Mouse (Mus musculus) limb, embryonic 14.5 days (tissue): ENCODE results near the gene Xpnpep1. TPM values are rescaled to one million over a fixed set of nuclear protein-coding genes. Genes with fewer than 3 reads are reported as not detected.

ENCODE experiments used
- ATAC-seq: fragments of 200-750 bp; cut with Nextera tagmentation; 2 replicates; pipeline ENCODE4 v1.8.0; 2017; ENCODE audit warnings: low read depth, moderate number of reproducible peaks, moderate TSS enrichment; ENCODE audit not compliant: low FRiP score
- DNase-seq: peaks from one replicate; pipeline ENCODE4 v3.0.0-alpha.2; 2015; ENCODE audit warnings: low spot score
- H3K27ac ChIP-seq: fragments of 300-500 bp; sonication (generic); replicated peaks from 2 replicates; pipeline ENCODE4 v1.5.1; 2014; ENCODE audit warnings: low read depth, mild to moderate bottlenecking, low read length, moderate library complexity, mixed read lengths
- H3K27me3 ChIP-seq: fragments of 300-500 bp; sonication (generic); 2 replicates; pipeline ENCODE4 v1.6.1; 2014; ENCODE audit warnings: low read length, mixed read lengths; ENCODE audit not compliant: control insufficient read depth, insufficient read depth
- H3K36me3 ChIP-seq: fragments of 300-500 bp; sonication (generic); 2 replicates; pipeline ENCODE4 v1.6.1; 2014; ENCODE audit warnings: mild to moderate bottlenecking, low read length, moderate library complexity, mixed read lengths; ENCODE audit not compliant: control insufficient read depth, insufficient read depth
- H3K4me1 ChIP-seq: fragments of 300-500 bp; sonication (generic); 2 replicates; pipeline ENCODE4 v1.6.1; 2014; ENCODE audit warnings: antibody characterized with exemption, low read length, mixed read lengths; ENCODE audit not compliant: control insufficient read depth, insufficient read depth
- H3K4me2 ChIP-seq: fragments of 300-500 bp; sonication (generic); replicated peaks from 2 replicates; pipeline ENCODE4 v1.6.1; 2014; ENCODE audit warnings: low read depth, mild to moderate bottlenecking, low read length, moderate library complexity; ENCODE audit not compliant: severe bottlenecking
- H3K4me3 ChIP-seq: fragments of 300-500 bp; sonication (generic); replicated peaks from 2 replicates; pipeline ENCODE4 v1.5.1; 2014; ENCODE audit warnings: low read length
- H3K9ac ChIP-seq: fragments of 300-500 bp; sonication (generic); 2 replicates; pipeline ENCODE4 v1.6.1; 2014; ENCODE audit warnings: mild to moderate bottlenecking, low read depth, low read length, moderate library complexity; ENCODE audit not compliant: severe bottlenecking
- H3K9me3 ChIP-seq: fragments of 300-500 bp; sonication (generic); 2 replicates; pipeline ENCODE4 v1.6.1; 2016; ENCODE audit warnings: low read length; ENCODE audit not compliant: control insufficient read depth
- POLR2A ChIP-seq: fragments of 200-500 bp; IDR thresholded peaks from 2 replicates; pipeline ENCODE4 v1.8.0; 2012; ENCODE audit warnings: inconsistent platforms, mild to moderate bottlenecking, moderate library complexity, borderline replicate concordance; ENCODE audit not compliant: insufficient read depth, insufficient read length; ENCODE audit errors: extremely low read depth
- WGBS: fragments of 180-500 bp; shearing (Covaris S2); extraction: QIAGEN DNeasy Blood & Tissue Kit; methylation state at CpG from one replicate; pipeline ENCODE4 v1.1.7; 2014; 5-methylcytosine and 5-hydroxymethylcytosine counted together
- polyA plus RNA-seq, 2 experiments: library from polyadenylated mRNA; depleted of rRNA in 1 of 2; stranded (reverse) in 1 of 2; unstranded in 1 of 2; fragments of >200 nt; fragmentation: Nextera tagmentation in 1 of 2; extraction: Ambion mirVana in 1 of 2; gene quantifications; 2 replicates each; pipeline versions ENCODE4 v1.2.1 to v1.2.3; 2012 to 2014

The Xpnpep1 gene
- polyA plus RNA-seq, 2 experiments: 101 to 157 TPM

DNA sequence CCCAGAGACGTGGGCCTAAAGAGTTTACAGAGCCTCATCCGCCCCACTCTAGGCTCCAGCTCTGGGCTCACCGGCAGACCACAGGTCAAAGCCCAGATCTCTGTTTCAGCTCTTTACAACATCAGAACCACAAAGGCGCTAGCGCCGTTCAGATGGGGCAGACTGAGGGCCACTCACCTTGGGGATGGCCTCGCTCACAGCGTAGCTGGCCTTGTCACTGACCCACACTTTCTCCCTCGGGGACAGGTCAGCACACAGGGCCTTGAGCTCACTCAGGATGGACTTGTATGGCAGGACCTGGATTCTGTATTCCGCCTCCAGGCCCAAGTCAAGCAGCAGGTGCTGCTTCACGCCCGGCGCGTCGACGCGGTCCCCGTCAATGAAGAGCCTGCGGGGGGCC is 34.0 kb downstream of the Xpnpep1 start:
- H3K4me2 ChIP-seq: no peak overlapping the region
- peaks cover 21% of the 10 kb centered on the region for H3K4me1 ChIP-seq
- H3K9ac ChIP-seq: no peak overlapping the region
- H3K36me3 ChIP-seq: peaks cover 77% of the 10 kb centered on the region
- DNase-seq (no peak), ATAC-seq (no peak)
- WGBS: 92% methylated on average over 19 of the region's 19 CpGs
- no peak overlapping the region for H3K4me3 ChIP-seq
- no peaks in the 10 kb centered on the region for H3K9me3 ChIP-seq
- TF ChIP-seq POLR2A: no peak
- H3K27ac ChIP-seq: no peak overlapping the region
- no peaks in the 10 kb centered on the region for H3K27me3 ChIP-seq

DNA sequence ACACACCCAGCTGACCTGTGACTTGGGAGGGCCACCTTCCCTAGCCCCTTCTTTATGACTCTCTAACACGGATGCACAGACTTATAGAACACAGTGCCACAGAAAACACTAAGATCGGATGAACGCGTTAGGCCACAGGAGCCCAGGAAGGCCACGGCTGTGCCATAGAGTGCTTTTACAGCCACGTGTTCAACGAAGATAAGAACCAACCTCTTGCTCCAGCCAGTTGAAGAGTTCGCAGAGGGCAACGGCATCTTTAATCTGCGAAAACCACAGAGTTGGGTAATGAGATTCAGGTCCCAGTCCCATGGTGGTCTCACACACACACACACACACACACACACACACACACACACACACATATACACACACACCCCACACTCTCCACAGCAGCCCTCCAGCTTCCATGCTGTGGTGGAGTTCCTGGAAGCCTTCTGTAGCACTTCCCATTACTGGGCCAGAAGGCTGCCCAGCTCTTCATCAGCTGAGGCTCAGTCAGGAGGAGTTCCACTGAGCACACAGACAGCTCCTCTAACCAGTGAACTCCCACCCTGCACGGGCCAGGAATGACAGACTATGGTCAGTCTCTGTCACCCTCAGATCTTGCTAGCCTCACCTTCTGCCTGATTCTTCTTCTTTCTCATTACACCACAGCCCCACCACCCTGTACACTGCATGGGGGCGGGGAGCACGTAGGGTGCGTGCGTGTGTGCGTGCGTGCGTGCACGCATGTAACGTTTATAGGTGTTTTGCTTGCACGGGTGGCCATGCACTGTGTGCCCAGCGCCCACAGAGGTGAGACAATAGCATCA is 36.3 kb downstream of the Xpnpep1 start:
- Histone ChIP-seq H3K4me2 (no peak overlapping the region), H3K4me1 (peaks cover 8% of the 10 kb centered on the region), H3K4me3 (no peak overlapping the region), H3K9me3 (no peaks in the 10 kb centered on the region), H3K27me3 (no peaks in the 10 kb centered on the region), H3K36me3 (peaks cover 85% of the 10 kb centered on the region), H3K9ac (no peak overlapping the region), H3K27ac (no peak overlapping the region)
- WGBS: 91% methylated on average over 22 of the region's 22 CpGs
- DNase-seq: no peak
- no peak for ATAC-seq
- no peak for TF ChIP-seq POLR2A

DNA sequence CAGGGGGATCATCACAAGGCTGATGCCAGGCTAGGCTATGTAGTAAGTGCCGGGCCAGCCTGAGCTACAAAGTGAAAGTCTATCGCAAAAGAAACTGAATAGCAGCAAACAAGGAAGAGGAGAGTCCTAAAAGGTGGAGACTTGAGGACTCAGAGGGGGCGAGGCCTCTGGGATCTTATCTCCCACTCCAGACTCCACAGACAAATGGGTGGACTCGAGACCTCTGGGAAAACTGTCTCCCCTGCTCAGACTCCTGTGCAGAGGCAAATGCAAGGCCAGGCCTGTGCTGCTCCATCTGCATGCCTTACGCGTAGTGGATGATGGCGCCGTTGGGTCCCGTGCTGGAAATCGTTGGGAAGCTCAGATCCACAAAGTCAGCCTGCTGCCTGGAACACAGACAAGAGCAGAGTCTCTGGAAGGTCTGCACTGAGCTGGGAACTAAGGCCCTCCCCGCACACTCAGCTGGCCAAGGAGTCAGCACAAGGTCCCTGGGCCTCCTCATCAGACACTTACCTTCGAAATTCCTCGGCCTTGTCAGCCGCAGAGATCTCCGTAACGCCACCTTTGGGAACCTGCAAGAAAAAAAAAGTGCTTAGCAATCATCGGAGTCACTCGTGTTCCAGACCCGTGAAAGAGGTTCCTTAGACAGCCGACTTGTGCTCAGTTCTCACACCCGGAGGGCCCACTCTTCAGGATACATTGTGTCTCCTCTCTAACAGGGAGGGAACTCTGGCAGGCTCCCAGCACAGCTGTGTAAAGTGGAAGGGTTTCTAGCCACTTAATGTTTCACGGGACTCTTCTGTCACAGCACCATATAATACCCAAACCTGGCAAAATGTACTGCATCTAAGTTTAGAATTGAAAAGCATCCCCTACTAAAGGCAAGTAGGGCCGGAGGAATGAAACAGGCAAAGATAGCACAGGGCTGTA is 37.6 kb downstream of the Xpnpep1 start:
- WGBS: 83% methylated on average over 23 of the region's 23 CpGs
- Histone ChIP-seq H3K4me2 (no peak overlapping the region), H3K27me3 (no peaks in the 10 kb centered on the region), H3K4me3 (no peak overlapping the region), H3K4me1 (no peaks in the 10 kb centered on the region), H3K9me3 (no peaks in the 10 kb centered on the region), H3K27ac (no peak overlapping the region), H3K9ac (no peak overlapping the region), H3K36me3 (peaks cover 95% of the 10 kb centered on the region)
- ATAC-seq: no peak
- TF ChIP-seq POLR2A: no peak
- DNase-seq: no peak

DNA sequence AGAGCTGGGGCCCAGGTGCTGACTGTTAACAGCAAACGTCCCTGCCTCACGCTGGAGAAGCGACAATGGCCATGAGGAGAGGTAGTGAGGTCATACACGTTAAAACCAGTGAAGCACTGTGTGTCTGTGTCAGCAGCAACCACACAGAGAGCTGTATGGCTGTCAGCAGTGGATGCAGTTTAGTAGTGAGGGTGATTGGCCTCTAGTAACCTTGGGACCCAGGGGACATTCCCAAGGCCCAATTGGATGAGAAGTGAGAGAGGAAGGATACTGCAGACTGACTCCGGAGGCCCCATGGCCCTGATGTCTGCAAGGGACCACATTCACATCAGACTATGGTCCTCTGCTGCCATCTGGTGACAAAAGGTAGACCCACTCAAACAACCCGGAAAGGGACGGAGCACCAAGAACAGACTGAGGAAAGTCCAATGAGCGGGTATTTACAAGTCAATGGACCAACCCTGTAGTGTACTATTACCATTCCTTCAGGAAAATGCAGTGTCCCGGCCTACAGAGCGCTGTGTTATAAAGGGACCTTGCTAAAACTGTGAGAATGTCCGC is 47.1 kb downstream of the Xpnpep1 start:
- Histone ChIP-seq H3K4me3 (no peak overlapping the region), H3K36me3 (peaks cover 68% of the 10 kb centered on the region), H3K4me1 (no peaks in the 10 kb centered on the region), H3K4me2 (no peak overlapping the region), H3K27me3 (no peaks in the 10 kb centered on the region), H3K27ac (no peak overlapping the region), H3K9ac (no peak overlapping the region), H3K9me3 (no peaks in the 10 kb centered on the region)
- peak; percentile 53 for DNase-seq
- 74% methylated on average over 11 of the region's 11 CpGs for WGBS
- no peak for TF ChIP-seq POLR2A
- ATAC-seq: no peak

DNA sequence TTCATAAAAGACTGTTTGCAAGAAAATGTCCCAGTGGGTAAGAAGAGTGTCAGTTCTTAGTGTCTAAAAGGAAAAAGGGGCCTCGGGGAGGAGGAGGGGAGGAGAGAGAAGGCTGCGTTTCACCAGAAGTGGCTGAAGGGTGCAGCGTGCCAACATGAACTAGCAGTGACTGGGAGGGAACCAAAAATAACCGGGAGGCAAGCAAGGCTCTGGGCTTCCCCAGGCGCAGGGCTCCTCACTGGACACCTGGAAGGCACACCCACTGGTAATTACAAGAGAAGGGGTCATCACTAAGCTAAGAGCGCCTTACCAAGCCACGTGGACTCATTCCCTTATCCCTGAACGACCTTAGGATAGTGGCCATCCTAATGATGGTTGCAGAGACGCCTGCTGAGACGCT is 48.1 kb downstream of the Xpnpep1 start:
- H3K4me3 ChIP-seq: no peak overlapping the region
- H3K4me1 ChIP-seq: no peaks in the 10 kb centered on the region
- no peak for DNase-seq
- H3K9me3 ChIP-seq: no peaks in the 10 kb centered on the region
- no peak overlapping the region for H3K27ac ChIP-seq
- H3K27me3 ChIP-seq: no peaks in the 10 kb centered on the region
- H3K36me3 ChIP-seq: peaks cover 58% of the 10 kb centered on the region
- H3K9ac ChIP-seq: no peak overlapping the region
- H3K4me2 ChIP-seq: no peak overlapping the region
- ATAC-seq: no peak
- no peak for TF ChIP-seq POLR2A
- 90% methylated on average over 10 of the region's 10 CpGs for WGBS
